Mouse (Mus musculus) lung, adult 18-20 months (tissue): Measurements from ENCODE around the gene Ahsa1.
"Not testable (repeated sequence)": the region's sequence is repeated elsewhere in the genome, so short reads cannot be mapped to it uniquely, and the experiment has no call there.

ENCODE experiments used
- DNase-seq, 2 experiments: peaks; one replicate each; pipeline ENCODE4 v3.0.0; 2022; ENCODE audit warnings: mixed read lengths in 2 of 2

The Ahsa1 gene

GRCm38 (mm10) chr12:87282743-87283142 lies 16.5 kb downstream of the Ahsa1 start:
- DNase-seq, result peak in 1 of 2 experiments; percentile 46

GRCm38 (mm10) chr12:87283706-87284105 lies 17.4 kb downstream of the Ahsa1 start:
- no peak for DNase-seq

- DNase-seq, result no peak
These were observed 18.0 kb downstream of the Ahsa1 start for GRCm38 (mm10) chr12:87284268-87284667.

DNA sequence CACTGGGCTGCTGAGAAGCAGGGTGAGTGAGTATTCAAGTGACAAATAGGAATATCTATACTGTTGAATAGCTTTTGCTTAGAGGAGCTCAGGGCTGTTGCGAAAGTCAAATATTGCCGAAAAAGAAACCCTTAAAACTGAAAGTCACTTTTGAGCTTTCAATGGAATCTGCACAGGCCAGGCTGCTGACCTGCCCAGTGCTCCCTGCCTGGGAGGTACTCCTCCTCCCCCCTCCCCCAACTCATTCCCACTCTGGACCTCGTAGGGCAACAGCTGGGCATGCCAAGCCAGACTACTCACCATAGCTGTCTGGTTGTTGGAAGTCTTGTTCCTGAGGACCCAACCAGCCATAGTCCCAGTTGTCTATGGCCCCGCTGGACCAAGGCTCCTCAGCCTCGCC lies 18.4 kb downstream of the Ahsa1 start:
- DNase-seq, result peak; percentile 35 to 62

DNA sequence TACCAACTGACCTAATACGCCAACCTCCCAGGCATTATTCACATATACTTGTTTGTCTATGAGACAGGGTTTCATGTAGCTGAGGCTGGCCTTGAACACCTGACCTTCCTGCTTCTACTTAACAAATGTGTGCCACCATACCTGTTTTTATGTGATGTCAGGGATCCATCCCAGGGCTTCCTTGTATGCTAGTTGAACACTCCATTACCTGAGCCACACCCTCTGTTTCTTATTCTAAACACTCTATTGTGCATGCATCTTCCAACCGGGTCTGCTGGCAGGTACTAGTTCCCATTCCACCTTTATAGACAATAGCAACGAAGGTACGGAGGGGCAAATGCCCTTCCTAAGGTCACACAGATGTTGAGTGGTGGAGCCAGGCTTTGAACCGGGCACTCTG lies 22.8 kb downstream of the Ahsa1 start:
- DNase-seq, result no peak

DNA sequence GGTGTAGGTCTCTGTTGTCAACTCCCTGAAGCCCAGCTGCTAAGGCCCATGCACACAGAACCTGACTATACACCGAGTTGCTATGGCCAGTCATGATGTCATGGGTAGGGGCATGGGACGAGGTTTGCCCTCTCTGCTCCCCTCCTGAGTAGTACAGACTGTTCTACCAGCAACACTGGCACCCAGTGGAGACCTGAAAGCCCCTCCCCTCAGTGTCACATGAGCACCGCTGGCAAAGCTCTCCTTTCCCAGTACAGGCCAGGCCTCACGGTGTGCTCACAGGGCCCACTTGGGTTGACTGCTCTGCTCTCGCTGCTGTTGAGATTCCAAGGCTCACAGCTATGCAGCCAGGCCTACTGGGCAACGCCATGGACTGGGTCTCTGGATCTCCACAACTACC lies 27.7 kb downstream of the Ahsa1 start:
- DNase-seq, result peak in 1 of 2 experiments; percentile 33

GRCm38 (mm10) chr12:87299037-87299656 lies 32.9 kb downstream of the Ahsa1 start:
- peak in 1 of 2 experiments; percentile 23 for DNase-seq

GRCm38 (mm10) chr12:87299657-87300440 lies 33.6 kb downstream of the Ahsa1 start, which contains the start of gene Ism2:
Ism2 (minus strand) TSS chr12:87299705.
- peak; percentile 12 to 24 for DNase-seq

DNA sequence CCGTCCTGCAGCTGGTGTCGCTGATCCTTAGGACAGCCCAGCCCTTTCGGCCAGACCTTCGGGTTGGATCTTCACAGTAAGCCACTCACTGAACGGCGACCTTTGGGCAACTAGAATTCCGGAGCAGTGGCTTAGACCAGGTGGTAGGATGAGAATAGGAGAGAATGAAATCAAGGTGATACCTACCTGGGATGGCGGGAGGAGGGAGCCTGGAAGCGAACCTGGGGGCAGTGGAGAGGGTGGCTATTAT lies 34.1 kb downstream of the Ahsa1 start:
- no peak for DNase-seq

- DNase-seq, result no peak
These were observed 34.9 kb downstream of the Ahsa1 start for GRCm38 (mm10) chr12:87301189-87301588.

DNA sequence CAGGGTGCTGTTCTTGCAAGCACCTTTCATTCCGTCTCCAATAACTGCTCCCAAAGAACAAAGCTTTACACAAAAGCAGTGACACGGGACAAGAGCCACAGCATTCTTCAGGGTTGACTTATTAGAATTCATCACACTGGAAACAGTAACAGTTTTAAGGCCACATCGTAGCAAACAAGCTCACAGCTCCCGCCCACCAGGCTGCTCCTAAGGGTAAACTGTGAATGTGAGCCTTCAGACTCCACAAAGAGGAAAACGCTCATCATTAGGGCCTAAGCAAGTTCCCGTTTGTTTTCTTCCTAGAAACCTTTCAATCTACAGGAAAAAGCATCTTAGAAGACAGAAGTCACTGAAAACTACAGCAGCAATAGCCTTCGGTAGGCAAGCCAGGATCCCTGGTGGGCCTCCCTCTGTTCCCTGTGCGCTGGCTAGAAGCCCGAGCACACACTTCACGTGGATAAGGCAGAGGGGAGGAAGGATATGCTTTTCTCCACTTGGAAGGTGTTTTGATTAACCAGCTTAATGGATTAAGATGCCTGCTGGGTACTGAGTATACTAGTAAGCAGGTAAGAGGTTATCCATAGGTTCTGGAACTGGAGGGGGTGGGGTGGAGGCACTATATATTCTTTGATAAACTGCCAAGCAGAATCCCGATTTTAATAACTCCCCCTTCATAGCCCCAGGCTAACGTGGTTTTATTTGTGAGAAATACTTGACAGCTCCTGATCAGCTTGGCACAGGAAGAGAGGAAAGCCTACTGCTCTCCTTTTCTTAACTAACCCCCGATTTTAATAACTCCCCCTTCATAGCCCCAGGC lies 39.7 kb downstream of the Ahsa1 start:
- no peak for DNase-seq

DNA sequence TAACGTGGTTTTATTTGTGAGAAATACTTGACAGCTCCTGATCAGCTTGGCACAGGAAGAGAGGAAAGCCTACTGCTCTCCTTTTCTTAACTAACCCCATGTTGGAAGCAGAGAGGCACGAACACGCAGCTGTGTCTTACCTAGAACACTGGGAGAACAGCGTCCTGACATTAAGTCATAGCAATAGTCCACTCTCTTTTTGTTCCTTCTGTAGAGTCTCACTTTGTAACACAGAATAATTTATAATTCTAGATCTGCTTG lies 40.2 kb downstream of the Ahsa1 start:
- not testable (repeated sequence) for DNase-seq

GRCm38 (mm10) chr12:87313098-87313497 lies 46.8 kb downstream of the Ahsa1 start:
- DNase-seq, result no peak

DNA sequence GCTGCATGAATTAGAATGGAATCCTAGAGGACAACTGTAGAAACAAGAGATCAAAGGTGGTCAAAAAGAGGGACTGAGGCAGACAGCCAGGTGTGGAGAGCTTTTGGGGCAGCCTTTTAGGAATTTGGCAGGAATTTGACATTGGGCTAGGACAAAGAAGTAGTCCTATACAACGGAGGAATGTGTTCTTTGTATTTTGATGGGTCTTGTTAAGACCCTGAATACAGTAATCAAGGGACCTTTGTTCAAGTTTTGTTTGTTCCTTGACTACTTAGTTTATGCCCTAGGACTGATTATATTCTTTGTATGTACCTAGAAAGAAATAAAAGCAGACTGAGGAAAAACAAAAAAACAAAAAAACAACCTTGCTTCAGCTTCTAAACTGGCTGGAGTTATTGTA lies 51.7 kb downstream of the Ahsa1 start:
- no peak for DNase-seq

- DNase-seq, result no peak
These were observed 53.0 kb downstream of the Ahsa1 start for GRCm38 (mm10) chr12:87319229-87319628.
